Comparison of ENCODE assay signal across 23 mouse cellular contexts in the genomic region with DNA sequence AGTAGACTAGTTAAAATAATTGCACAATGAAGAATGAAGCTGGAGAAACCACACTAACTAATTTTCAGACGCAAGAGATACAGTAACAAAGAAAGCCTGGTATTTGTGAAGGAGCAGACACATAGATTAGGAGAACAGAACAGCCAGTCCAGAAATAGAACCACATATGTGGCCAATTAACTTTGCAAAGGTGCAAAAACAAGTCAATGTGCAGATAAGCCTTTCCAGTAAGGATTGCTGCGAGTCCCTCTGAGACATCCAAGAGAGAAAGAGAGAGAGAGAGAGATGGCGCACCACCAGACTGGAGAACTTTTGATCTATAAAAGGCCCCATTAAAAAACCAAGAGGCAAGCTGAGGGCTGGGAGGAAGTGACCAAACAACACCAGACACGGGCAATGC.
DNase-seq lines count a peak whose midpoint lies in the region; ATAC-seq lines count a peak whose summit lies in the region.
"Had no signal": no experiment of that assay in that cellular context is flagged by ENCODE, and none has a peak within 500 bp of the region (broad histone marks: within the 10 kb centered on the region; RNA-seq: fewer than 3 reads in every experiment).

No protein-coding gene starts in this region.

- peak overlapping the region; percentile 18 for H3K4me2 ChIP-seq in heart, embryonic 13.5 days
- peak overlapping the region; percentile 36 for H3K4me2 ChIP-seq in heart, embryonic 16.5 days (ENCODE audit: low read depth, low read length)
- H3K4me2 ChIP-seq in limb, embryonic 15.5 days, result no peak overlapping the region
- H3K4me2 ChIP-seq: kidney, embryonic 15.5 days; liver, embryonic 15.5 days; lung, embryonic 14.5 days; stomach, embryonic 15.5 days had no signal

- no peaks in the 10 kb centered on the region for H3K9me3 ChIP-seq in heart, embryonic 13.5 days
- H3K9me3 ChIP-seq in heart, embryonic 16.5 days (replicated peaks; ENCODE audit: control insufficient read depth, low read length), result no peaks in the 10 kb centered on the region
- H3K9me3 ChIP-seq in limb, embryonic 15.5 days, result no peaks in the 10 kb centered on the region
- H3K9me3 ChIP-seq: kidney, embryonic 15.5 days; liver, embryonic 15.5 days; stomach, embryonic 15.5 days had no signal

- no peak overlapping the region for H3K4me3 ChIP-seq in heart, embryonic 13.5 days
- no peak overlapping the region for H3K4me3 ChIP-seq in heart, embryonic 16.5 days (ENCODE audit: low read length)
- H3K4me3 ChIP-seq in limb, embryonic 15.5 days, result no peak overlapping the region
- H3K4me3 ChIP-seq: kidney, embryonic 15.5 days; liver, embryonic 15.5 days; stomach, embryonic 15.5 days had no signal

- peaks cover 48% of the 10 kb centered on the region for H3K4me1 ChIP-seq in heart, embryonic 13.5 days
- H3K4me1 ChIP-seq in heart, embryonic 16.5 days (ENCODE audit: control insufficient read depth, insufficient read depth, low read length), result peaks cover 23% of the 10 kb centered on the region
- no peaks in the 10 kb centered on the region for H3K4me1 ChIP-seq in limb, embryonic 15.5 days
- H3K4me1 ChIP-seq: kidney, embryonic 15.5 days; liver, embryonic 15.5 days; stomach, embryonic 15.5 days had no signal

- 13% methylated on average over 4 of the region's 4 CpGs for WGBS in heart, embryonic 13.5 days
- WGBS in heart, embryonic 16.5 days, result 26% methylated on average over 4 of the region's 4 CpGs
- 39% methylated on average over 4 of the region's 4 CpGs for WGBS in limb, embryonic 15.5 days

- DNase-seq in heart, adult 11 months, result peak; percentile 74
- DNase-seq in heart, postnatal 10 days, result no peak
- DNase-seq in heart, postnatal 4 days, result no peak
- DNase-seq in gastrocnemius, postnatal 25 days, result no peak
- DNase-seq: adrenal gland, postnatal 25 days; cerebellum, adult 2 months; cerebellum, postnatal 14 days; kidney, adult 18-20 months; kidney, postnatal 25 days; liver; lung, embryonic 14.5 days; lung, postnatal 14 days; midbrain, embryonic 14.5 days; right cerebral cortex, postnatal 14 days had no signal

- no peak for ATAC-seq in heart, embryonic 13.5 days (ENCODE audit: extremely low read depth, insufficient number of reproducible peaks, low FRiP score, low TSS enrichment)
- no peak; the same call in 1 of the 2 replicates for ATAC-seq in heart, embryonic 16.5 days (replicated peaks; ENCODE audit: extremely low read depth, insufficient read depth, low FRiP score)
- ATAC-seq in limb, embryonic 15.5 days (ENCODE audit: insufficient number of reproducible peaks, low FRiP score, low TSS enrichment, low read depth), result no peak
- ATAC-seq in activated CD4-positive, CD25-positive, alpha-beta regulatory T cell, adult 4 months, result no peak
- ATAC-seq: forebrain, embryonic 14.5 days; hindbrain, embryonic 16.5 days had no signal

- H3K9ac ChIP-seq in heart, embryonic 13.5 days, result no peak overlapping the region
- no peak overlapping the region; the same call in 1 of the 2 replicates for H3K9ac ChIP-seq in heart, embryonic 16.5 days (ENCODE audit: low read length)
- no peak overlapping the region for H3K9ac ChIP-seq in limb, embryonic 15.5 days
- H3K9ac ChIP-seq: kidney, embryonic 15.5 days; liver, embryonic 15.5 days; lung, embryonic 14.5 days; stomach, embryonic 15.5 days had no signal

- H3K36me3 ChIP-seq in heart, embryonic 13.5 days, result peaks cover 60% of the 10 kb centered on the region
- H3K36me3 ChIP-seq in heart, embryonic 16.5 days (ENCODE audit: control insufficient read depth, insufficient read depth), result peaks cover 16% of the 10 kb centered on the region
- H3K36me3 ChIP-seq in limb, embryonic 15.5 days, result no peaks in the 10 kb centered on the region
- H3K36me3 ChIP-seq: liver, embryonic 15.5 days; stomach, embryonic 15.5 days had no signal

- intact Hi-C loops in heart, postnatal 10 days (cut with DNase I), result no loop called here

- H3K27me3 ChIP-seq in heart, embryonic 13.5 days (replicated peaks), result no peaks in the 10 kb centered on the region
- no peaks in the 10 kb centered on the region for H3K27me3 ChIP-seq in heart, embryonic 16.5 days (ENCODE audit: control insufficient read depth, insufficient read depth, low read length)
- H3K27me3 ChIP-seq in limb, embryonic 15.5 days, result no peaks in the 10 kb centered on the region
- H3K27me3 ChIP-seq: kidney, embryonic 15.5 days; liver, embryonic 15.5 days; stomach, embryonic 15.5 days had no signal

- peak overlapping the region; percentile 83 for H3K27ac ChIP-seq in heart, embryonic 13.5 days (replicated peaks)
- peak overlapping the region; percentile 91 for H3K27ac ChIP-seq in heart, embryonic 16.5 days (ENCODE audit: low read length)
- H3K27ac ChIP-seq in limb, embryonic 15.5 days, result peak overlapping the region; percentile 3; the same call in 1 of the 2 replicates
- H3K27ac ChIP-seq: kidney, embryonic 15.5 days; liver, embryonic 15.5 days; stomach, embryonic 15.5 days had no signal

Comparison
In these comparisons a context has a peak if more than half of its experiments do, and no peak if none do; other contexts are left out.
1. H3K27ac ChIP-seq: peak in every context shown above with its lines; median percentile 91 in heart, embryonic 16.5 days; 83 in heart, embryonic 13.5 days; 3 in limb, embryonic 15.5 days.